In genomic region chr5:16063949-16064348, GRCm38 (mm10) we compare ENCODE assay signal across 19 mouse cellular contexts.
DNase-seq lines count a peak whose midpoint lies in the region; ATAC-seq lines count a peak whose summit lies in the region.
"Had no signal": no experiment of that assay in that cellular context is flagged by ENCODE, and none has a peak within 500 bp of the region (broad histone marks: within the 10 kb centered on the region; RNA-seq: fewer than 3 reads in every experiment).

No protein-coding gene starts in this region.

- no peaks in the 10 kb centered on the region for H3K9me3 ChIP-seq in kidney, embryonic 15.5 days (replicated peaks)
- H3K9me3 ChIP-seq in hindbrain, embryonic 14.5 days (ENCODE audit: control insufficient read depth, low read length): no peaks in the 10 kb centered on the region
- H3K9me3 ChIP-seq: heart, embryonic 15.5 days; intestine, embryonic 15.5 days had no signal

- no peak overlapping the region for H3K4me3 ChIP-seq in kidney, embryonic 15.5 days (replicated peaks)
- H3K4me3 ChIP-seq in hindbrain, embryonic 14.5 days (replicated peaks; ENCODE audit: low read length): no peak overlapping the region
- H3K4me3 ChIP-seq: heart, embryonic 15.5 days; intestine, embryonic 15.5 days; layer of hippocampus, adult 2 months had no signal

- no peaks in the 10 kb centered on the region for H3K36me3 ChIP-seq in kidney, embryonic 15.5 days
- H3K36me3 ChIP-seq in hindbrain, embryonic 14.5 days (replicated peaks; ENCODE audit: control insufficient read depth, insufficient read depth): no peaks in the 10 kb centered on the region
- H3K36me3 ChIP-seq: heart, embryonic 15.5 days; intestine, embryonic 15.5 days had no signal

- no peak overlapping the region for H3K4me2 ChIP-seq in kidney, embryonic 15.5 days
- no peak overlapping the region for H3K4me2 ChIP-seq in hindbrain, embryonic 14.5 days (replicated peaks)
- H3K4me2 ChIP-seq: heart, embryonic 15.5 days; intestine, embryonic 15.5 days; midbrain, embryonic 11.5 days had no signal

- H3K9ac ChIP-seq in kidney, embryonic 15.5 days: no peak overlapping the region
- no peak overlapping the region for H3K9ac ChIP-seq in hindbrain, embryonic 14.5 days
- H3K9ac ChIP-seq: heart, embryonic 15.5 days; intestine, embryonic 15.5 days had no signal

- DNase-seq in kidney, postnatal 36 days: no peak
- DNase-seq in Muller cell, postnatal 12 days (ENCODE audit: inconsistent ontology term): peak; percentile 77
- no peak for DNase-seq in hindbrain, embryonic 14.5 days (ENCODE audit: low spot score)
- DNase-seq in retina, postnatal 1 day: peak; percentile 49
- DNase-seq in right cerebral cortex, postnatal 10 days (ENCODE audit: low spot score in 2 of 2): no peak
- DNase-seq in heart, adult 9 months (ENCODE audit: low spot score in 2 of 2): no peak
- DNase-seq: adrenal gland, postnatal 14 days; cerebellum, adult 8-10 months; gastrocnemius, postnatal 36 days; heart, postnatal 4 days; kidney, adult 8-10 months; kidney, postnatal 14 days; lung, adult 18-20 months; lung, postnatal 14 days had no signal

- H3K27ac ChIP-seq in kidney, embryonic 15.5 days: peak overlapping the region; percentile 27; the same call in 1 of the 2 replicates
- peak overlapping the region; percentile 43; the same call in 1 of the 2 replicates for H3K27ac ChIP-seq in hindbrain, embryonic 14.5 days
- H3K27ac ChIP-seq: heart, embryonic 15.5 days; intestine, embryonic 15.5 days; layer of hippocampus, adult 2 months had no signal

- no peak for ATAC-seq in kidney, embryonic 15.5 days (replicated peaks; ENCODE audit: low FRiP score)
- ATAC-seq in hindbrain, embryonic 14.5 days (ENCODE audit: low FRiP score): no peak
- ATAC-seq: intestine, embryonic 15.5 days had no signal

- WGBS in kidney, embryonic 15.5 days: 57% methylated on average over 3 of the region's 3 CpGs
- WGBS in hindbrain, embryonic 14.5 days: 54% methylated on average over 3 of the region's 3 CpGs

- H3K4me1 ChIP-seq in kidney, embryonic 15.5 days: peaks cover 4% of the 10 kb centered on the region; the same call in 1 of the 2 replicates
- peaks cover 8% of the 10 kb centered on the region; the same call in 1 of the 2 replicates for H3K4me1 ChIP-seq in hindbrain, embryonic 14.5 days (replicated peaks; ENCODE audit: control insufficient read depth, insufficient read depth, low read length)
- H3K4me1 ChIP-seq: heart, embryonic 15.5 days; intestine, embryonic 15.5 days had no signal

- no peaks in the 10 kb centered on the region for H3K27me3 ChIP-seq in kidney, embryonic 15.5 days
- H3K27me3 ChIP-seq in hindbrain, embryonic 14.5 days (ENCODE audit: control insufficient read depth, insufficient read depth, low read length): no peaks in the 10 kb centered on the region
- H3K27me3 ChIP-seq: heart, embryonic 15.5 days; intestine, embryonic 15.5 days had no signal

Comparison
In these comparisons a context has a peak if more than half of its experiments do, and no peak if none do; other contexts are left out.
1. DNase-seq: peak in Muller cell, postnatal 12 days (single experiment) and retina, postnatal 1 day (single experiment); none in kidney, postnatal 36 days (0 of 2), hindbrain, embryonic 14.5 days (single experiment), right cerebral cortex, postnatal 10 days (0 of 2) and heart, adult 9 months (0 of 2).